Mouse (Mus musculus) spleen, adult 2 months (tissue): ENCODE results near the gene Gak. TPM values are rescaled to one million over a fixed set of nuclear protein-coding genes. Genes with fewer than 3 reads are reported as not detected.

Source experiments
- DNase-seq, 2 experiments: peaks; one replicate each; pipeline versions ENCODE4 v3.0.0 to v3.0.0-alpha.2; 2012 to 2021; ENCODE audit warnings: low spot score in 2 of 2, low read depth in 1 of 2
- H3K27ac ChIP-seq: fragments of 200-500 bp; 2 replicates; pipeline ENCODE4 v1.5.1; 2012; ENCODE audit warnings: low read length, inconsistent platforms; ENCODE audit not compliant: insufficient read depth
- H3K27me3 ChIP-seq: fragments of 200-500 bp; 2 replicates; pipeline ENCODE4 v1.6.1; 2012; ENCODE audit warnings: mild to moderate bottlenecking, moderate library complexity, low read length, inconsistent platforms; ENCODE audit not compliant: control insufficient read depth, insufficient read depth
- H3K36me3 ChIP-seq: fragments of 200-500 bp; 2 replicates; pipeline ENCODE4 v1.6.1; 2012; ENCODE audit warnings: mild to moderate bottlenecking, low read length, inconsistent platforms; ENCODE audit not compliant: control insufficient read depth, insufficient read depth
- H3K4me1 ChIP-seq: fragments of 200-500 bp; 2 replicates; pipeline ENCODE4 v1.6.1; 2011; ENCODE audit warnings: inconsistent platforms; ENCODE audit not compliant: control insufficient read depth, insufficient read depth, insufficient read length
- H3K4me3 ChIP-seq: fragments of 200-500 bp; 2 replicates; pipeline ENCODE4 v1.5.1; 2011; ENCODE audit warnings: mild to moderate bottlenecking, inconsistent platforms; ENCODE audit not compliant: insufficient read depth, insufficient read length; ENCODE audit errors: extremely low read depth
- CTCF ChIP-seq: fragments of 200-500 bp; IDR thresholded peaks from 2 replicates; pipeline ENCODE4 v1.5.1; 2011; ENCODE audit warnings: mild to moderate bottlenecking, inconsistent platforms; ENCODE audit not compliant: insufficient read depth, insufficient read length, insufficient replicate concordance; ENCODE audit errors: extremely low read depth
- POLR2A ChIP-seq: fragments of 200-500 bp; IDR thresholded peaks from 2 replicates; pipeline ENCODE4 v1.6.1; 2011; ENCODE audit warnings: low read depth, low read length, inconsistent platforms
- WGBS: fragments of 180-500 bp; shearing (Covaris S2); methylation state at CpG from one replicate; pipeline ENCODE4 v1.1.7; 2018; 5-methylcytosine and 5-hydroxymethylcytosine counted together
- polyA plus RNA-seq: library from polyadenylated mRNA; depleted of rRNA; stranded (reverse); fragments of >200 nt; gene quantifications from 2 replicates; pipeline ENCODE4 v1.2.3, GENCODE M21; 2012

Gene Gak
- polyA plus RNA-seq, 1 experiment, result 69.2 TPM

DNA sequence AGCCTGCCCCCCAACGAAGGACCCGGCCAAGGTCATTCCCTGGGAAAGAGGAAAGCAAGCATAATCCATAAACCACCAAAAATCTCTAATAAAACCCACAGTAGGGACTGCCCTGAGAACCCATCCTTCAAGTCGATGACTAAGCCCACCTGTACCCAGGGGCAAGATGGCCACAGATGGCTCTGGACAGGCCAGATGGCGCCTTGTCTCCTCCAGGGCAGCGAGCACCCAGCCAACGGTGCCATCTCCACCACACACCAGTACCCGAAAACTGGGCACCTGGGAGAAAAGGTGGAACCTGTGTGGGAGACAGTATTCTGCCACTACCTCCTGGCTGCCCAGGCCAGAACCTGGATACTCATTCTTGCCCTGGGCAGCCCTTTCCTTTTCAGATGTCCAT is 20.8 kb upstream of the Gak start:
- H3K36me3 ChIP-seq, result peaks cover 45% of the 10 kb centered on the region
- TF ChIP-seq POLR2A (no peak), CTCF (no peak)
- H3K4me3 ChIP-seq, result no peak overlapping the region
- no peaks in the 10 kb centered on the region for H3K27me3 ChIP-seq
- 91% methylated on average over 7 of the region's 7 CpGs for WGBS
- no peaks in the 10 kb centered on the region for H3K4me1 ChIP-seq
- no peak overlapping the region for H3K27ac ChIP-seq
- no peak for DNase-seq

DNA sequence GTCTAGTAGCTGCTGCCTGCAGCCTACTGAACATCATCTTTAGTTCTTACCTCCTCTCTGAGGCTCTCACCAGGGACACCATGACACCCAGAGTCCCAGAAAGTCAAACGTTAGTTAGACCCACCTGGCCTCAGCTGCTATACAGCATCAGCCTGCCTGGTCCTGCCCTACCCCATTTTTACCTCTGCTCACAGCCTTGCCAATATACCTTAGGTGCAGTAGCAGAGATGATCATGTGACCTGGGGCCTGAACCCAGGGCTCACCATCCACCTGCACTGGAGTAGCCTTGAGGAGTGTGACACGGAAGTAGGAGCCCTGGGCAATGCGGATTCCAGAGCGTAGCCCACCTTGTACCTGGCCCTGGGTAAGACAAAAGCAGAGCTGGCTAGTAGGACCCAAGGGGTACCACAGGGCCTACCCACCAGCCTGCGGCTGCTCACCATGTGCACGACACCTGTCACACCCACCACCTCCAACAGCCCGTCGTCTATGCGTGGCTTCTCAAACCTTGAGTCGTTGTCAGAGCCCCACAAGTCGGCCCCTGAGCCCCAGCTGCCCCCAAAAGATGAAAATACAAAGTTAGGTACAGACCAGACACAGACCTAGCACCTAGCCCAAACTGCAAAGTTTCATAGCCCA is 19.5 kb upstream of the Gak start:
- peaks cover 39% of the 10 kb centered on the region for H3K36me3 ChIP-seq
- no peaks in the 10 kb centered on the region for H3K27me3 ChIP-seq
- H3K4me3 ChIP-seq, result no peak overlapping the region
- TF ChIP-seq POLR2A (no peak), CTCF (no peak)
- no peak for DNase-seq
- 96% methylated on average over 11 of the region's 11 CpGs for WGBS
- no peaks in the 10 kb centered on the region for H3K4me1 ChIP-seq
- H3K27ac ChIP-seq, result no peak overlapping the region

DNA sequence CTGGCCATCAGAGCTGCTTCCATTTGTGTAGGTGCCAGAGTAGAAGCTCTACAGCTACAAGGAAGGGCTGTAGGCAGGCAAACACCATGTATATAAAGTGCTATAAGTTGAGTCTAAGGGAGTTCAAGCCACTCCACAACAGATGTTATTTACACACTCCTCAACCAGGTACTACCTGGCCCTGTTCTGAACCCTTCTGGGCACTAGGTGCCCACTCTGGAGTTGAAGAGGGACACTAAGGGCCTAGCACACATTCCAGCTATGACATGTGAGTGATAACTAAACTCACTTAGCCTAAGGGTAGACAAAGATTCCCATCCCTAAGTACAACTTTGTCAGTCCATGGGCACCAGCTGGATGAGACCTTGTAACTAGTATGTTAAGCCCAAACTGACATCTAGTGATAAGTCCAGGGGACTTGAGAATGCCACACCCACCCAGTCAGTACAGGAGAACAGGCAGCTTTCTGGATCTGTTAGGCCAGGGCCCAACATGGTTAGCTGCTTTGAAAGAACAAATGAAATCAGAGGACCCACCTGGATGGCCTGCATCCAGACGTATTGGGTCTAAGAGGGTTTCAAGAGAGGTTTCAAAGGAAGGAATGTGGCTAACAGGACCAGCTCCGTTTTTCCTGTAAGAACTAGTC is 18.4 kb upstream of the Gak start:
- Histone ChIP-seq H3K36me3 (peaks cover 35% of the 10 kb centered on the region), H3K4me1 (no peaks in the 10 kb centered on the region), H3K27ac (no peak overlapping the region), H3K4me3 (no peak overlapping the region), H3K27me3 (no peaks in the 10 kb centered on the region)
- no peak for DNase-seq
- WGBS, result 97% methylated on average over 2 of the region's 2 CpGs
- TF ChIP-seq POLR2A (no peak), CTCF (no peak)

DNA sequence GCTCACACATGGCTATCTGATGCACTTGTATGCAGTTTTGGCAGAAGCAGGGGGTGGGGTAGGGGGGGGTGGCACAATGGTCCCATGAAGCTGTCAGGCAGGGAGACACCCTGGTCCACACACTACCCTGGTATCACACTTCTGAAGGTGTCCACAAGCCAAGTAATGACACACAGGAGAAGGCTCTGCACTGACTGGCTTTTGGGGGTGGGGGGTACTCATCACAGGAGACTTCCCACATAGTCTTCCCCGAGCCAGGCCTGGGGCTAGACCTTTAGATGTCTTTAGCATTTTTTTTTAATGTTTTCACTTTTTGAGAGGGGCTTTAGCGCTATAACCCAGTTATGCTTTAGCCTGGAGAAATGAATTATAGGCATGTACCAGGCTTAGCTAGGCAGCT is 17.8 kb upstream of the Gak start:
- no peak for DNase-seq

DNA sequence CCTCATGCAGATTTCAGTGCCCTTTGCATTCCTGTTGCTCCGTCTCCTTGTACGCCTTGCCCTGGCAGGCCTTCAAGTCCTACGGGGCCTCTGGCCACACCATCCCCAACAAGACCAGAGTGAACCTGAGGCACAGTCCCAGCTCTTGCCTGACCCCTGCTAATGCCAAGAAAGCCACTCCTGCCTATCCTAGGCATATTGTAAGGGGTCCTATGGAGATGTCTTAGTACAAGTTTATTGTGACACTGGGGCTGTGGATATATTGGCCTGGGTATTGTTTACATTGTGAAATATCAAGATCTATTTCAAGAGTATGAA is 16.7 kb upstream of the Gak start:
- no peak for DNase-seq
- TF ChIP-seq CTCF, result no peak
- no peak for TF ChIP-seq POLR2A
- peaks cover 38% of the 10 kb centered on the region for H3K36me3 ChIP-seq
- H3K27ac ChIP-seq, result no peak overlapping the region
- 97% methylated on average over 3 of the region's 3 CpGs for WGBS
- H3K4me1 ChIP-seq, result no peaks in the 10 kb centered on the region
- no peaks in the 10 kb centered on the region for H3K27me3 ChIP-seq
- no peak overlapping the region for H3K4me3 ChIP-seq

More for the DNA sequence above, 17.8 kb upstream of the Gak start:
- Histone ChIP-seq H3K36me3 (peaks cover 34% of the 10 kb centered on the region), H3K4me3 (no peak overlapping the region), H3K27ac (no peak overlapping the region), H3K27me3 (no peaks in the 10 kb centered on the region), H3K4me1 (no peaks in the 10 kb centered on the region)
- TF ChIP-seq POLR2A, result no peak
- no peak for TF ChIP-seq CTCF
- WGBS, result 89% methylated on average over 2 of the region's 2 CpGs

DNA sequence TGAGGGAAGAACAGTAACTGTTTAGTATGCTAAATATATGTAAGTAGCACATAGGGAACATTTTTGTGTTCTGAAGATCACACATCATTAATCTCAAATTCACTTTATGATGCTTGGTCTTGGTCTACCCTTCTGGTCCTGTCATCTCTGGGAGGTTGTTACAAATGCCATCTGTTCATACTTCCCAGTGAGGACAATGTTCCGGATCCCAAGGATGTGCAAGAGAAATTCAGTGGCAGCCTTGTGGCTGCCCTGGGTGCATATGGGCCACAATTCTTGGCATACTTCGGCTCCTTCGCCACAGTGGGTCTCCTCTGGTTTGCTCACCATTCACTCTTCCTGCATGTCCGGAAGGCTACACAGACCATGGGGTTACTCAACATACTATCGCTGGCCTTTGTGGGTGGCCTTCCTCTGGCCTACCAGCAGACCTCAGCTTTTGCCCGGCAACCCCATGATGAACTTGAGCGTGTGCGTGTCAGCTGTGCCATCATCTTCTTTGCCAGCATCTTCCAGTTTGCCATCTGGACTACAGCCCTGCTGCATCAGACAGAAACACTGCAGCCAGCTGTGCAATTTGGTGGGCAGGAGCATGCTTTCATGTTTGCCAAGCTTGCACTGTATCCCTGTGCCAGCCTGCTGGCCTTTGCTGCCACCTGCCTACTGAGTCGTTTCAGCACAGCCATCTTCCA is 16.2 kb upstream of the Gak start:
- Histone ChIP-seq H3K36me3 (peaks cover 38% of the 10 kb centered on the region), H3K4me1 (no peaks in the 10 kb centered on the region), H3K4me3 (no peak overlapping the region), H3K27ac (no peak overlapping the region), H3K27me3 (no peaks in the 10 kb centered on the region)
- no peak for DNase-seq
- 94% methylated on average over 9 of the region's 9 CpGs for WGBS
- TF ChIP-seq CTCF (no peak), POLR2A (no peak)

DNA sequence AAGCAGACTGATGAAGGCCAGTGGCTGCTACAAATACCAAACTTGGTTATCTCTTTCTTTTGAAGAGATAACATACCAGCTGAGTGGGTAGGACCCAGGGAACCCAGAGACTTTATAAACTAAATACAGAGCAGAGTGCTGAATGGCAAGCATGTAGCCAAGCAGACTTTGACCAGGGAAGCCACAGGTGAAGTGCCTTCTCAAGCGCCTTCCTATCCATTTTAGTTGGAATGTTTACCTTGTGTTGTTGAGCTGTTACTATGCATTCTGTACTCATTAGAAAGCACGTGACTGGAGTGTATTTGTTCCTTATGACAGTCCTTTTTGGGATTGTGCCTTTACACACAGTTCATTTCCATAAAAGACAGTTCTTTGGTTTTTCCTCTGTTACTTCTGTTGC is 14.1 kb upstream of the Gak start:
- Histone ChIP-seq H3K27me3 (no peaks in the 10 kb centered on the region), H3K27ac (no peak overlapping the region), H3K4me1 (no peaks in the 10 kb centered on the region), H3K36me3 (peaks cover 29% of the 10 kb centered on the region), H3K4me3 (no peak overlapping the region)
- no peak for DNase-seq
- no peak for TF ChIP-seq CTCF
- no peak for TF ChIP-seq POLR2A
- 97% methylated on average over 2 of the region's 2 CpGs for WGBS
